Mouse (Mus musculus): ENCODE measurements at regions not wholly inside any gene's neighbourhood (a gene's known extent, or its start where the extent isn't known, plus 50 kb on each side); places are given as distances from the start of the nearest gene placed in this dataset.

DNA sequence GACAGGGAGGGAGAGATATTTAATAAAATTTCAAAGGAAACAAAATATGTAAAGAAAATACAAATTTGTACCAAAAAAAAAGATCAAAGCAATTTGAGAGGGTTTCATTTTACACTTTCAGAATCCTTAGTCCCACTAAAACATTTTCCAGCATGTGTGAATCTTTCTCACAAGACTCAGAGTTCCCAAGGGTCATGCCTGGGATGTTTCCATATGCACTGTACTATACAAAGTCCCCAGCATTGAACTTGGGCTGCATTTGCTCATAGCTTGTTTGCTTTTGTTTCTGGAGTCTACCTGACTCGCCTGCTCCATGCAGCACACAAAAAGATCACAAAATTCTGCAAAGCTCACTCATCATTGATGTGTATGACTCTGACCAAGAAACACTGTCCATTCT is 122.7 kb downstream of the Atp6ap1l start:
- TF ChIP-seq POLR2A (IDR thresholded peaks at IDR 0.05; ENCODE audit: low read depth, low read length), result no peak
- no peak for TF ChIP-seq CTCF (IDR thresholded peaks at IDR 0.05; ENCODE audit: borderline replicate concordance, insufficient read depth, low read length)
